Mouse (Mus musculus): Measurements from ENCODE around the gene Stpg4. TPM values are rescaled to one million over a fixed set of nuclear protein-coding genes. Genes with fewer than 3 reads are reported as not detected.

Gene Stpg4
- total and polyA plus RNA-seq, 3 experiments, result not detected

DNA sequence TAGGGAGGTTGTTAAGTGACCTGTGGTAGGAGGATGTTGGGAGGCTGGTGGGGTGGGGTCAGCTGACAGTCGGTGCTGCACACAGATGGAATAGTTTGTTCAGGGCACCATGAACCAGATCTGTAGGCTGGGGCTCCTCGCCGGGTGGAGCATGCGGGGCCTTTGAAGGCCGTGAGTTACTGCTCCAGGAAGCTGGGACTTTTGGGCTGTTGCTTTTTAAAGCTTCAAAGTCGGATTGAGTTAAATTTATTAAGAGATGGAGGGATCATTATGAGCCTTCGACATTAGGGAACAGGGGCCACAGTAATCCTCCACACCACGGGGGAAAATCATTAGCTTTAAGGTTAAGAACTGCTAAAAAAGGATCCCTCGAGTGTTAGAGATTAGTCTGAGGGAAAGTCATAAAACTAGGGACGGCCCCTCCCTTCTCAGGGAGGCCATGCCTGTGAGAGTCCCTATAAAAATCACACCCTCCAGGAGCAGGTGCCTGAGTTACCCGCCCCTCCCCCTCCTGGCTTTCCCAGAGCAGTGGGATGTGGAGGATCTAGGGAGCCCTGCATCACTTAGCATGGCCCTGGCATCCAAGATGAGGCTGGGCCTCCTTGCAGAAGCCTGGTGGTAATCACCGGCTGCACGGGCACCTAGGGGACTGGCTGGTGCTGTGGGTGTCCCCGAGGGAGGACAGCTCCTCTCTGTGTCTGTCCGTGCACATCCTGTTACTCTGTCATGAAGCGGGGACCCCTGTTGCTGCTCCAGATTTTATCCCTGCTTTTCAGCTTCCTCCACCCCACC is 75.2 kb downstream of the Stpg4 start:
- no peak overlapping the region for H3K4me3 ChIP-seq (ENCODE audit: control insufficient read depth in 1 of 2, insufficient read depth in 1 of 2, low read depth in 2 of 2, low read length in 2 of 2)
- H3K27ac ChIP-seq (ENCODE audit: control insufficient read depth, low read depth, low read length), result no peak overlapping the region
- H3K9ac ChIP-seq (ENCODE audit: control insufficient read depth, low read depth, low read length, poor library complexity, severe bottlenecking), result no peak overlapping the region
- H3K9me3 ChIP-seq (replicated peaks; ENCODE audit: insufficient read depth, low read length), result no peaks in the 10 kb centered on the region
- H3K4me1 ChIP-seq (ENCODE audit: control insufficient read depth in 1 of 2, insufficient read depth in 2 of 2, low read length in 2 of 2), result no peaks in the 10 kb centered on the region; a peak in 2 of 4 replicates
- TF ChIP-seq RAD21 (IDR thresholded peaks at IDR 0.05; ENCODE audit: low read depth, low read length), result no peak
- TF ChIP-seq GATA1 (IDR thresholded peaks at IDR 0.05; ENCODE audit: low read depth, low read length), result no peak
- TF ChIP-seq UBTF (IDR thresholded peaks at IDR 0.05; ENCODE audit: borderline replicate concordance, insufficient read depth, low read depth, low read length), result no peak
- no peak for TF ChIP-seq TAL1 (IDR thresholded peaks at IDR 0.05; ENCODE audit: low read length)
- no peak for DNase-seq (ENCODE audit: low read depth, low spot score)
- H3K27me3 ChIP-seq (ENCODE audit: control insufficient read depth in 1 of 2, insufficient read depth in 2 of 2, low read length in 2 of 2), result no peaks in the 10 kb centered on the region
- no peaks in the 10 kb centered on the region for H3K79me2 ChIP-seq (ENCODE audit: control insufficient read depth, insufficient read depth, low read length, poor library complexity)
- H3K36me3 ChIP-seq (ENCODE audit: control insufficient read depth in 1 of 2, insufficient read depth in 2 of 2, low read length in 2 of 2), result no peaks in the 10 kb centered on the region; a peak in 2 of 4 replicates

DNA sequence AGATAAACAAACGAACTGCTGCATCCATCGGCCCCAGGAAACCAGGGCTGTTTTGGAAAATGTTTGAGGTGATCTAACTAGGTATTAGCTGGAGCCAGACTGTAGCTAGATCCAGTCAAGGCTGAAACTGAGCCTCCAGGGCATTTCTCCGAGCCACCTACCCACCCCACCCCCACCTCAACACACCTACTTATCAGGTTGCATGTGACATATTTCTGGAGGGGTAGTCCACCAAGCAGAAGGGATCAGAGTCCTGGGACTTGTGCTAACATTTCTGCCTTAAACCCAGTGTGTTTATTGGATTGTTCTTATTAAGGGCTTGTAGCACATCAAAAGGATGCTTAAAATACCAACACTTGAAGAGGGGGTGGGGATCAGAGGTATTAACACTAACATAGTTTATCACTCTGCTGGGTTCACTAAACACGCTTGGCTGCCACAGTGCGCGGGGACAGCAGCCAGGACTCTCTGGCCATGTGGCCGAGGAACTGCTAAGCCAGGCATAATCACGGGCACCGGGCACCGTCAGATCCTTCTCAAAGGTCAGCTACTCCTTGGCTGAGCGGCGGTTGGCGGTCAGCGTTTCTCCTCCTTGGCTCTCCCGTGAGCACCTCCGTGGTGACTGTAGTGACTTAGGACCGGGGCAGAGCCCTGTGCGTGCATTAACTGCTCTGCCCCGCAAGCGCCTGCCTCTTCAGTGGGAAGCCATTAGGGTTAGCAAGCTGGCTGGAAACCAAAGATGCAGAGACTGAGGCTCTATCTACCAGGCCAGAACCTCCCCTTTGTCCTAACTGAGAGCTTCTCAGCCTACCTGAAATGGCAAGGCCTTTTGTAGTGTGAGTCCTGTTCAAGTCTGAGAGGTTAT is 76.1 kb downstream of the Stpg4 start:
- no peak overlapping the region for H3K9ac ChIP-seq (ENCODE audit: control insufficient read depth, low read depth, low read length, poor library complexity, severe bottlenecking)
- no peaks in the 10 kb centered on the region for H3K9me3 ChIP-seq (replicated peaks; ENCODE audit: insufficient read depth, low read length)
- H3K36me3 ChIP-seq (ENCODE audit: control insufficient read depth in 1 of 2, insufficient read depth in 2 of 2, low read length in 2 of 2), result no peaks in the 10 kb centered on the region; a peak in 2 of 4 replicates
- TF ChIP-seq MAX (IDR thresholded peaks at IDR 0.05; ENCODE audit: low read length) (no peak), EP300 (IDR thresholded peaks at IDR 0.05; ENCODE audit: low read depth in 1 of 2, low read length in 2 of 2) (no peak), ETS1 (IDR thresholded peaks at IDR 0.05; ENCODE audit: low read depth, low read length) (no peak), TAL1 (IDR thresholded peaks at IDR 0.05; ENCODE audit: low read length) (no peak), POLR2AphosphoS5 (IDR thresholded peaks at IDR 0.05; ENCODE audit: borderline replicate concordance, low read depth, low read length) (no peak), POLR2AphosphoS2 (IDR thresholded peaks at IDR 0.05; ENCODE audit: low read length) (no peak), ZC3H11A (IDR thresholded peaks at IDR 0.05; ENCODE audit: low read depth, low read length) (no peak), MXI1 (IDR thresholded peaks at IDR 0.05; ENCODE audit: low read depth, low read length) (no peak), ZNF384 (IDR thresholded peaks at IDR 0.05; ENCODE audit: low read depth, low read length) (no peak), POLR2A (IDR thresholded peaks at IDR 0.05; ENCODE audit: control insufficient read depth in 1 of 2, insufficient read depth in 1 of 2, low read depth in 1 of 2, low read length in 2 of 2, poor library complexity in 1 of 2) (no peak), RAD21 (IDR thresholded peaks at IDR 0.05; ENCODE audit: low read depth, low read length) (no peak), CHD2 (IDR thresholded peaks at IDR 0.05; ENCODE audit: low read length) (no peak), NRF1 (IDR thresholded peaks at IDR 0.05; ENCODE audit: insufficient read depth, low read depth, low read length, poor library complexity, severe bottlenecking) (no peak), MAFK (IDR thresholded peaks at IDR 0.05; ENCODE audit: borderline replicate concordance, low read depth, low read length) (no peak), TCF12 (IDR thresholded peaks at IDR 0.05; ENCODE audit: low read depth, low read length) (no peak), MYC (IDR thresholded peaks at IDR 0.05; ENCODE audit: low read depth, low read length) (no peak), CTCF (IDR thresholded peaks at IDR 0.05 in 2 of 3, conservative IDR thresholded peaks at IDR 0.05 in 1 of 3; ENCODE audit: control insufficient read depth in 1 of 3, insufficient read depth in 1 of 3, low read depth in 2 of 3, low read length in 3 of 3, poor library complexity in 1 of 3, severe bottlenecking in 1 of 3) (no peak)
- no peaks in the 10 kb centered on the region for H3K27me3 ChIP-seq (ENCODE audit: control insufficient read depth in 1 of 2, insufficient read depth in 2 of 2, low read length in 2 of 2)
- no peak overlapping the region for H3K27ac ChIP-seq (ENCODE audit: control insufficient read depth, low read depth, low read length)
- H3K4me3 ChIP-seq (ENCODE audit: control insufficient read depth in 1 of 2, insufficient read depth in 1 of 2, low read depth in 2 of 2, low read length in 2 of 2), result no peak overlapping the region
- H3K4me1 ChIP-seq (ENCODE audit: control insufficient read depth in 1 of 2, insufficient read depth in 2 of 2, low read length in 2 of 2), result no peaks in the 10 kb centered on the region; a peak in 2 of 4 replicates
- no peaks in the 10 kb centered on the region for H3K79me2 ChIP-seq (ENCODE audit: control insufficient read depth, insufficient read depth, low read length, poor library complexity)
- no peak for DNase-seq (ENCODE audit: low read depth, low spot score)
